Mouse (Mus musculus): ENCODE data around the gene Rph3al. TPM values are rescaled to one million over a fixed set of nuclear protein-coding genes. Genes with fewer than 3 reads are reported as not detected.

Gene Rph3al
- polyA plus RNA-seq, 1 experiment = 0.47 TPM

GRCm38 (mm10) chr11:75810526-75810925 lies 127.7 kb downstream of the Rph3al start:
- no peak overlapping the region for H3K4me3 ChIP-seq (ENCODE audit: insufficient read depth, low read length)
- no peak overlapping the region for H3K27ac ChIP-seq (ENCODE audit: insufficient read depth, low read length)
- H3K4me1 ChIP-seq (ENCODE audit: control insufficient read depth, insufficient read depth, low read length) = peaks cover 5% of the 10 kb centered on the region; the same call in 1 of the 2 replicates
- no peak for TF ChIP-seq CTCF (IDR thresholded peaks at IDR 0.05; ENCODE audit: borderline replicate concordance, insufficient read depth, low read length)
- TF ChIP-seq POLR2A (IDR thresholded peaks at IDR 0.05; ENCODE audit: low read depth, low read length) = no peak

GRCm38 (mm10) chr11:75807486-75807885 lies 130.7 kb downstream of the Rph3al start:
- TF ChIP-seq CTCF (IDR thresholded peaks at IDR 0.05; ENCODE audit: borderline replicate concordance, insufficient read depth, low read length) (no peak), POLR2A (IDR thresholded peaks at IDR 0.05; ENCODE audit: low read depth, low read length) (no peak)
- no peak overlapping the region for H3K27ac ChIP-seq (ENCODE audit: insufficient read depth, low read length)
- H3K4me3 ChIP-seq (ENCODE audit: insufficient read depth, low read length) = no peak overlapping the region
- H3K4me1 ChIP-seq (ENCODE audit: control insufficient read depth, insufficient read depth, low read length) = no peaks in the 10 kb centered on the region

- no peak overlapping the region for H3K4me3 ChIP-seq (ENCODE audit: insufficient read depth, low read length)
- TF ChIP-seq CTCF (IDR thresholded peaks at IDR 0.05; ENCODE audit: borderline replicate concordance, insufficient read depth, low read length) = no peak
- no peak for TF ChIP-seq POLR2A (IDR thresholded peaks at IDR 0.05; ENCODE audit: low read depth, low read length)
- H3K27ac ChIP-seq (ENCODE audit: insufficient read depth, low read length) = no peak overlapping the region
- no peaks in the 10 kb centered on the region for H3K4me1 ChIP-seq (ENCODE audit: control insufficient read depth, insufficient read depth, low read length)
Measured at GRCm38 (mm10) chr11:75801771-75802550, 136.3 kb downstream of the Rph3al start.

GRCm38 (mm10) chr11:75801369-75801768 lies 136.9 kb downstream of the Rph3al start:
- no peak for TF ChIP-seq POLR2A (IDR thresholded peaks at IDR 0.05; ENCODE audit: low read depth, low read length)
- no peak for TF ChIP-seq CTCF (IDR thresholded peaks at IDR 0.05; ENCODE audit: borderline replicate concordance, insufficient read depth, low read length)

GRCm38 (mm10) chr11:75796536-75797246 lies 141.5 kb downstream of the Rph3al start:
- H3K27ac ChIP-seq (ENCODE audit: insufficient read depth, low read length) = no peak overlapping the region
- H3K4me1 ChIP-seq (ENCODE audit: control insufficient read depth, insufficient read depth, low read length) = no peaks in the 10 kb centered on the region
- TF ChIP-seq POLR2A (IDR thresholded peaks at IDR 0.05; ENCODE audit: low read depth, low read length) = no peak
- no peak for TF ChIP-seq CTCF (IDR thresholded peaks at IDR 0.05; ENCODE audit: borderline replicate concordance, insufficient read depth, low read length)
- H3K4me3 ChIP-seq (ENCODE audit: insufficient read depth, low read length) = no peak overlapping the region

More at GRCm38 (mm10) chr11:75801369-75801768, 136.9 kb downstream of the Rph3al start:
- Histone ChIP-seq H3K27ac (ENCODE audit: insufficient read depth, low read length) (no peak overlapping the region), H3K4me3 (ENCODE audit: insufficient read depth, low read length) (no peak overlapping the region), H3K4me1 (ENCODE audit: control insufficient read depth, insufficient read depth, low read length) (no peaks in the 10 kb centered on the region)

GRCm38 (mm10) chr11:75796029-75796445 lies 142.2 kb downstream of the Rph3al start, which contains the start of gene Doc2b:
Gene Doc2b, minus strand, starts transcription at chr11:75796049.
- no peak within 1 kb of the TSS for H3K4me3 ChIP-seq (ENCODE audit: insufficient read depth, low read length)
- no peaks in the 10 kb centered on the region for H3K4me1 ChIP-seq (ENCODE audit: control insufficient read depth, insufficient read depth, low read length)
- TF ChIP-seq CTCF (IDR thresholded peaks at IDR 0.05; ENCODE audit: borderline replicate concordance, insufficient read depth, low read length) (no peak), POLR2A (IDR thresholded peaks at IDR 0.05; ENCODE audit: low read depth, low read length) (no peak)
- no peak within 1 kb of the TSS for H3K27ac ChIP-seq (ENCODE audit: insufficient read depth, low read length)

GRCm38 (mm10) chr11:75795321-75795636 lies 142.9 kb downstream of the Rph3al start:
- Histone ChIP-seq H3K4me1 (ENCODE audit: control insufficient read depth, insufficient read depth, low read length) (no peaks in the 10 kb centered on the region), H3K27ac (ENCODE audit: insufficient read depth, low read length) (no peak overlapping the region), H3K4me3 (ENCODE audit: insufficient read depth, low read length) (no peak overlapping the region)
- TF ChIP-seq CTCF (IDR thresholded peaks at IDR 0.05; ENCODE audit: borderline replicate concordance, insufficient read depth, low read length) (no peak), POLR2A (IDR thresholded peaks at IDR 0.05; ENCODE audit: low read depth, low read length) (no peak)

- Histone ChIP-seq H3K4me3 (ENCODE audit: insufficient read depth, low read length) (no peak overlapping the region), H3K27ac (ENCODE audit: insufficient read depth, low read length) (no peak overlapping the region), H3K4me1 (ENCODE audit: control insufficient read depth, insufficient read depth, low read length) (no peaks in the 10 kb centered on the region)
- TF ChIP-seq CTCF (IDR thresholded peaks at IDR 0.05; ENCODE audit: borderline replicate concordance, insufficient read depth, low read length) = no peak
- no peak for TF ChIP-seq POLR2A (IDR thresholded peaks at IDR 0.05; ENCODE audit: low read depth, low read length)
Measured at GRCm38 (mm10) chr11:75794602-75795320, 143.5 kb downstream of the Rph3al start.

GRCm38 (mm10) chr11:75793351-75793750 lies 144.9 kb downstream of the Rph3al start:
- Histone ChIP-seq H3K4me3 (ENCODE audit: insufficient read depth, low read length) (no peak overlapping the region), H3K27ac (ENCODE audit: insufficient read depth, low read length) (no peak overlapping the region), H3K4me1 (ENCODE audit: control insufficient read depth, insufficient read depth, low read length) (no peaks in the 10 kb centered on the region)
- no peak for TF ChIP-seq CTCF (IDR thresholded peaks at IDR 0.05; ENCODE audit: borderline replicate concordance, insufficient read depth, low read length)

Data from embryonic fibroblast, embryonic 13.5 days (primary cell).